Mouse (Mus musculus) embryo, embryonic 9.5 days (tissue): ENCODE results near the gene Izumo4.
A peak's percentile ranks its signal among the peaks of the same experiment; 100 is the strongest.

Experiments used
- DNase-seq: peaks from one replicate; pipeline ENCODE4 v3.0.0-alpha.2; 2017; ENCODE audit errors: extremely low spot score

The Izumo4 gene

DNA sequence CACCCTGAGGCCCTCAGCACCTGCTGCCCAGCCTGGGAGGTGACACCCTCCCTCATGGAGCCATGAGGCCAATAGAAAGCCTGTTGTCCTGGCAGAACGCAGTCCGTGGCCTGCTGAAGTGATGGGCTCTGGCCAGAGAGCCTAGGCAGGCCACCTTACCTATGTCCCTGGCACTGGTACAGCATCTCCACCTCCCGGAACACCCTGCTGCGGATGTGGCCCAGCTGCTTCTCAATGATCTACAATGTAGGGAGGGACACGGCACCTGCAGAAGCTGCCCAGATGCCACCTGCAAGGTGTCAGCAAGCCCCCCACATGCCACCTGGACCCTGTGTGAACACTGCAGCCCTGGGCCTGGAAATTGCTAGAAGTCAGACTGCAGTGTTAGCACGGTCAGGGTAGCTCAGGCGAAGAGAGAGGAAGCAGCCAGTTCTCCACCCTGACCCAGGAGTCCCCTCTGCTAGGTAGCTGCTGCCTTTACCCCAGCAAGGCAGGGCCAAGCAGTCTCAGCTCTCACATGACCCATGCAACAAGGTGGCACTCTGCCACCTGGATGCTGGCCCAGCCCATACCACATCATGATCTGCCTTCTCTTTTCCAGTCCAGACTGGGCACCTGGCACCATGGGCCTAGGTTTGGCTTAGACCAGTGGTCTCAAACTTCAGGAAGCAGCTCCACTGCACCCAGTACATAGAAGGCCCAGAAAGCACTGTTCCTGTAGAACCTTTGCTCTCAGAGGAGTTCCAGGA lies 32.1 kb upstream of the Izumo4 start:
- DNase-seq, result no peak

DNA sequence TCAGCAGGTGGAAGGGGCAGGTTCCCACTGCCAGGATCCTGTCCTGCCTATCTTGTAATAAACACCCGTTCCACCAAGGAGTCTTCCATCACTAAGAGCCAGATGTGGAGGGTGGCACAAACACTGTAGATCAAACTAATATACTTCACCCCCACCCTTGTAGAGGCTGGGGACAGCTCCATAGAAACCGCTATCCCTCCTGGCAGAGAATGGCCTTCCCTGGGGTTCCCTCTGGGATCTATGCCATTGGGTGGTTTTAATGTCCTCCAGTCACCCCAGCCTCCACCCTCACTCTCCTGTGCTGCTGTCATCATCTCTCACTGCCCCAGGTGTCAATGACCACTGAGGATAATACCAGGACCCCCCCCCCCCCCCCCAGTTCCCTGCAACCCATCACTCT lies 31.5 kb upstream of the Izumo4 start:
- DNase-seq, result no peak

DNA sequence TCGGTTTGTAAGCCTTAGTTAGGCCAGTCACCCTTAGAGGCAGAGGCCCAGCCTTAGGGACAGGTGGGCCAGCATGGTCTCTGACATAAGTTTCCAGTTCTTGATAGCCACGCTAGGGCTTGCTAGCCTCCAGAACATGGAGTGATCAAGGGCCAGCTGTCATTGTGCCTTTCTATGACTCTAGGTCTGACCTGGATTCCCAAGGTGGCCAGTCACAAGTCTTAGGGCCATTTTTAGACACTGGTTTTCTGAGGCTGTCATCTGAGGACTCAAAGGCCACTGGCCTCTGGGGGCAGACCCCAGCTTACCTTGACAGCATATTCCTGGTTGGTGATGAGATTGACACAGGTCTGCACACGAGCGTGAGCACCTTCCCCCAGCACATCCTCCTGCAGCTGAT lies 30.7 kb upstream of the Izumo4 start:
- no peak for DNase-seq

DNA sequence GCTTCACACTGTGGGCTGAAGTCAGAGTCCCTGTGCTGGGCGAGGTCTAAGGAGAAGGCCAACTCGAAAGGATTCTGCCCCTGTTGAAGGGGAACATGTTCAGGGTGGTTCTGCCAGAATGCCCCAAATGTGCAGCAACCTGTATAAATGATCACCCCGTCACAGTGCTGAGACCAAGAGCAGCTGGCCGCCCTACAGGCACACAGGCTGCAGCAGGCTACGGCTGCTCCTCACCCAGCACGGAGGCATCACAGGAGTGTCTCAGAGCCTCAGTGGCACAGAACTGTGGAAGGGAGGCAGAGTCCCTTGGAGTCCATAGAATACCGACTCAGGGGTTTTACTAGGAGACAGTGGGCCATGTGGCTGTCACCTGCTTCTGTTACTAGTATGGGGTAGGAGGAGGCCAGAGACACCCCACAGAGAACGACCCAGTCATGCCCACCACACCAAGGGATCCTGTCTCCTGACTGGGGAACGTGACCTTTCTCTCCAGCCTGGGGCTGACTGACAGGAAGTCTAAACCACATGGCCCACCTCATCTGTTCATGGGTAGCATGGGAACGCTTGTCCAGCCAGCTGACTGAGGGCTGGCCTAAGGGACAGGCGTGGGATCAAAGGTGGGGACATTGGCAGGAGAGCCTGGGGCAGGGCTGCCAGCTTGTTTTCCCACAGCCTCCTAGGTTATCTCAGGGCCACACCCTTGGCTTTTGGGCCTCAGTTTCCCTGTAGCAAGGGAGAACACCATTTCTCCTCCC lies 29.9 kb upstream of the Izumo4 start:
- no peak for DNase-seq

DNA sequence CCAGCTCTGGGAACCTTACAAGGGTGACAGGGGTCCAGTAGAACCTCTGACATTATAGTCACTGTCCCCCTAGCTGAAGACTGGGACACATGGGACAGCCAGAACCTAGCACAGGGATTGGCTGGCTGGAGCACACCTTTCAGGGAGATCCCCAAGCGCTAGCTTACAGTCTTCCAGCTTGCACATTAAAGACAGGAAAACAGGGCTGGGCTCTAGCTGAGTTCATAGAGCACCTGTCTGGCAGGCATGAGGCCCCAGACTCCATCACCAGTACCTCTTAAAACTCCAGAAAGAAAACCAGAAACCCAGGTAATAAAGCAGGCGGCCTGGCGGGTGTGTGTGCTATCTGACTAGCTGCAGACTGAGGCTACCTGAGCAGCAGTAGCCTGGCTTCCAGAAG lies 28.3 kb upstream of the Izumo4 start:
- no peak for DNase-seq

DNA sequence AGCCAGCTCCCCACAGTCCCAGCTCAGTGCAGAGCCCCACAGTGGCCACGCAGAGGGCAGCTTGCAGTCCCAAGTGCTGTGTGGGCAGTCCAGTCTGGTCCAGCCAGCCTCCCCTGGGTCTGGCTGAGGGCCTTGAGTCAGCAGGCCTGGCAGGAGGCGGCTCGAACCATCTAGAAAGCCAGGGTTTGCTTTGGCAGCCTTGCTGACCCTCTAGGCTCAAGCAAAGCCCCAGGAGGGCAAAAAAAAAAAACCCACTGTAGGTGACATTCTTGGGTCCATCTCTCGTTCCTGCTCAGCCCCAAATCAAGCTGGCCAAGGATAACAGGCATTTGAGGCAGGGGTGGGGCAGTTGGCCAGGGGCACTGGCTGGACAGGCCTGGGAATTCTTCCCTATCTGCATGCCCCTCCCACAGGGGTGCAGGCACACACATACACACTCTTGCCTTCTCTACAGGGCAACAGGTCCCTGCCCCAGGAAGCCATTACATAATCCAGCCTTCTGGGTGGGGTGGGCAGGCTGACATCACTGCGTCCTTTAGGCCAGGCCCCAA lies 27.7 kb upstream of the Izumo4 start:
- no peak for DNase-seq

DNA sequence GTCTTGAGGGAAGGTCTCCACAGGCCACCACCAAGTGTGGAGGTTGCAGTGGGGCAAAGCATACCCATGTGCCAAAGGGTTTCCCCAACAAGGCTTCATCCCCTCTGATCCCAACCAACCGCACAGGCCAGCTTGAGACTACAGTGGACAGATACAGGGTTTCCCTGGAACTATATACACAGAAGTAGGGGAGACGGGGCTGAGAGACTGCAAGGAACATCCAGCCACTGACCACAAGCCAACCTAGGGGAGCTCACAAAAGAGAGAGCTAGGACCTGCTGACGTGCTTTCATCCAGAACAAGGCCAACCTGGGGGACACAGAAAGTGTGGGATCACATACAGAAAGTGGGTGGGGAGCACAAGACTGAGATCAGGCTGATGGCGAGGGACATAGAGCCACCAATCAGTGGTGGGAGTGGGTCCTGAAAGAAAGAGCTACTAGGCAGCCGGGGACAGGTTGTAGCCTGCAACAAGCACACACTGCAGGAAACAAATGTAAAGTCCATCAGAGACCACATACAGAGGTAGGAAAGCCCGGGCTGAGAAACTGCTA lies 27.1 kb upstream of the Izumo4 start:
- DNase-seq, result no peak

DNA sequence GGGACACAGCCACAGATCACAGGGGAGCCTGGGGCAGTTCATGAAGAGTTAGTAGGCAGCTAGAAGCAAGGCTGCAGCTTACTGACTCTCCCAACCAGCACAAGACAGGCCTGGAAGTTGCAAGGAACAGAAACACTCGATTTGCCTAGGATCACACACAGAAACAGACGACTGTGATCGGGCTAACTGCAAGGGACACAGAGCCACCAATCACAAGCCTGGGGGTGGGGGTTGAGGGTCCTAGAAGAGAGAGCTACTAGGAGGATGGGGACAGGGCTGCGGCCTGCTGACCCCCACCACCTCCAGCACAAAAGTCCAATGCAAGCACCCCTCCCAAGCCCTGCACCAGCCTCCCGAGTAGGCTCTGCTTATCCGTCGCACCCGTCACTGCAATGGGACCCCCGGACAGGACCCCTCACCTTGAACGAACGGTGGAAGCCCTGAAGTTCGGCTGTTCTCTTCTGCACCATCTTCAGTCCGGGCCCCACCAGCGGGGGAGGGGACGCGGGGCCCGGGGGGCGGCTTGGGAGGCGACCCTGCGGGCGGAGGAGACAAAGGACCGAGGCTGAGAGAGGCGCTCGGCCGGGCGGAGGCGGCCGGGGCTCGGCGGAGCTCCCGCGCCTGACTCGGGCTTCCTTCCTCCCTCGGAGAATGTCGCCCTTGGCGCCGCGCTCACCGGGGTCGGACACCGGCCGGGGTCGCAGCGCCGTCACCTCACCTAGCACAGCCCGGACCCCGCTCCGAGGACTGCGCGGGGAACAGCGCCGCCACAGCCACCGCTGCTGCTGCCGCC lies 26.4 kb upstream of the Izumo4 start:
- DNase-seq, result no peak

DNA sequence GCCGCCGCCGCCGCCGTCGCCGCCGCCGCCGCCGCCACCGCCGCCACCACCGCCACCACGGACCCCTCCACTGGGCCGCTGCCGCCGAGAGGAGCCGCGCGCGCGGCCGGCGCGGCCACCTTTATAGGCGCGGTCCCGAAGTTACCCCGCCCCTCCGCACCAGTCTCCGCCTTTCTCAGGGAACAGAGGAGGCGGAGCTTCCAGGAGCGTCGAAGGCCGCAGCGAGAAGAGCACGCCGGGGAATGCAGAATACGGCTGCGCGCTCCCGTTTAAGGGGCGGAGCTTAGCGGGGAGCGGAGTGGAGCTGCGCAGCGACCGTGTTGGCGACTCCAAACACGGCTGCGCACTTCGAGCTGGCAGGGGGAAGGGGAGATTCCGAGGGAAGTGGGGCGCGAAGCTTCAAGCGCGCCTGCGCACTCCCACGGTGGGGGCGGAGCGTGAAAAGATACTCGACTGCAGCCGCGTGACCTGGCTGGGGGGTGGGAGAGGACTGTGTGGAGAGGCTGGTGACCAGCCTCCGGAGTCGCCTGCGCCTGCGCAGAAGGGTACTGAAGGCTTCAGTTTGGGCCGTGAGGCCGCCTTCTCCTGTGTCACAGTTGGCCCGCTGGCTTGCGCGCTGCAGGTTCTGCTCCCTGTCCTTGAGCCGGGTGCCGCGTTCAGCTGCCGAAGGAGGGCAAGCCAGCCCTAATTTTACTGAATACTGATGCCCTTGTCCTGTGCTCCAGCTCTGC lies 25.6 kb upstream of the Izumo4 start:
- DNase-seq, result peak; percentile 99

DNA sequence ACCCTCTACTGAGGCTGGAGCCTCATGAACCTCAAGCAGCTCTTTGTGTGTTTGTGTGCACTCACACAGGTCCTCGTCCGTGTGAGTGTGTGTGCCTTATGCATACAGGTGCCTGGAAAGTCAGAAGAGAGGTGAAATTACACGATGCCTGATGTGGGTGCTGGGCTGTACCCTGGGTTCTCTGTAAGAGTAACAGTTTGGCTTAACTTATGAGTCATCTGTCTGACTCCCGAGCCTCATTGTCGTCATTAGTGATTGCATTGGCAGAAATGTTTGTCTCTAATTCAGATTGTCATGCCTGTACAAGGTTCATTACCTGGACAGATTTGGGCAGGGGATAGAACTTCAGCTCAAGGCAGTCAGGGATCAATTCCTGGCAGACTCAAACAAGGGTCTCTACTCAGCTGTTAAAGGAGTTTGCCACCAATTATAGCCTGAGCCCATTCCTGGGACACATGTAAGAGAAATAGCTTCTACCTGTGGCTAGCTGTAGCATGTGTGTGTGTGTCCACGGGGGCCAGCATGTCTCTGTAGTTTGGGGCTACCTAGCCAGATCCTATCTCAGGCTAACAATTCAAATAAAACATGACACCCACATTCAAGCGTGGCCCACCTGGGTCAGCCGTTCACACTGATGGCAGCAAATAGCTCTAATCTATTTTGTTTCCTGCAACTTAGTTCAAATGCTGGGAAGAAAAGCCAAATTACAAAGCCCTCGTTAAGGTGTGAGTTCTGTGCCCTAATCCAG lies 24.7 kb upstream of the Izumo4 start:
- DNase-seq, result no peak

DNA sequence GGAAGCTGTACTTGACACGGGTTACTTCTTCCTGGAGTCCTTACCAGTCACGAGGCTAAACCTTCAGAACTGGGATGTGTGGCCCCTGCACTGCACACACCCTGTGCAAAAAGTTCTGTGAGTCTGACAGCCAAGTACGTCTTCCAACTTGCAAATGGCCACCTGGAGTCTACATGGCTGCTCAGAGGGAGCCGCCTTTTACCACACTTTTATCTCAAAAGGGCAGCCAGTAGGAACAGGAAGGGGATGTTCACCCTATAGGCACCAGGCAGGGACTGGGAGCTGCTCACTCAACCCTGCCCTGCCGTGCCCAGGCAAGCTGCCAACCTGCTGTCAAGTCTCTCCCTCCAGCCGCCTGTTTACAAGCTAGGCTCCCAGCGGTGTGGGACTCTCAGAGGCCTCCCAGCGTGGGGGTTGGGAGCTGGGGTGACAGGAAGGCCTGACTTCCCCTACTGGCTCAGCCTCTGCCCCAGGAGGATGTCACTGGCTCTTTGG lies 24.0 kb upstream of the Izumo4 start, which contains the start of gene Mknk2:
Gene Mknk2, minus strand, starts transcription at position 171 of the 495 bp plus-strand sequence.
- DNase-seq, result no peak

DNA sequence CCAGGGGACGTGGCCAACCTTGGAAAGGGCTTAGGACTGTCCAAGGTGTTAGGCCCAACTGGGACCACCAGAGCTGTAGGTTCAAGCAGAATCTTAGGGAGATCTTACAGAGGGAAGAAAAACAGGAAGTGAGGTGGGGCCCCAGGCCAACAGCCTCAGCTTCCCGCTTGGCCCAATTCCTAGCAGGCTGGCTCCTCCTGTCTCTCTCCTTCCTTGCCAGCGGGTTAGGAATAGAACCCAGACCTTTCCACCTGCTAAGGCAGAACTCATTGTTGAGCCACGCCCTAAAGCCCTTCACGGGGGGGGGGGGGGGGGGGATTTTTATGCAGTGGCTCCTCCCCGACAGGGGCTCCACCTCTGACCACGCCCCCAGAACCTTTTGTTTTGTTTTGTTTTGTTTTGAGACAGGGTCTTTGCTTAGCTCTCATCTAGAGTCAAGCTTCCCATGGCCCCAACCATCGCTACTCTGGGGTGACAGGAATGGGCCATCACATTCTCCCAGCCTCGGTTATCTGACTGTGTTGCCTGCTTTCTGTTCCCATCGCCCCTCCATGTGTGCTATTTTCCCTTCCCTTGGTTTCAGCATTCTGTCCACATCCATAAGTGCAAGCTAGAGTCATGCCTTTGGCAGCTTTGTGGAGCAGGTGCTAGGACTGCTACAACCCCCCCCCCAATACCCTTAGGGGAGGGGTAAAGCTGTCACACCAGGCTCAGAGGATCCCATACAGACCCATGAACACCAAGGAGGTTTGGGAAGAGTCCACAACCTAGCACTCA lies 23.2 kb upstream of the Izumo4 start:
- no peak for DNase-seq

DNA sequence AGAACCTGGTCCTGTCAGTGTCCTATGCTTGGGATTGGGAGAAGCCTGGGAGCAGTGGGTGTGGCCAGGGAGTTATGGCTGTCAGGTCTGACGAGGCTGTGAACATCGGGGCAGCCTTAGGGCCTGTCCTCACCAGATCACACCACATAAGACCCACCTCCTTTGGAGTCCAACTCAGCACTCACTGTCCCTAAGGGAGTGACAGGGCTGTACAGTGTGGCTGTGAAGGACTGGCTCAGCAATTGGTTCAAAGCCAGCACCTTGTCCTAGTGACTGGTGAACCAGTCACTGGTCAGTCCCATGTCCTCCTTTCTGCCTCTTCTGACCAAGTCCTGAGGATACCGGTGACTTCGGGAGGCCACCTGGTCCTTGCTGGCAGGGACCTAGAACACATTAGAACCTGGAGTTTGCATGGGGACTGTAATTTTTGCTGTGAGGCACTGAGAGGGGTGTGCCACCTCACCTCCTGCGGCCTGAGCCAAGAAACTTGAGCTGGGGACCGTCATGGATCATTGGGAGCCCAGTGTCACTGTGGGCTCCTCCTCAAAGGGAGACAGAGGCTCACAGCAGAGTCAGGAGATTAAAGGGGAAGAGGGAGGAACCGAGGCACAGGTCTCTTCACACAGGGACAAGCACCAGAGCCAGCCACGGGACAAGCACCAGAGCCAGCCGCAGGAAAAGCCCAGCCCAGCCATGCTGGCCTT lies 22.3 kb upstream of the Izumo4 start:
- no peak for DNase-seq

DNA sequence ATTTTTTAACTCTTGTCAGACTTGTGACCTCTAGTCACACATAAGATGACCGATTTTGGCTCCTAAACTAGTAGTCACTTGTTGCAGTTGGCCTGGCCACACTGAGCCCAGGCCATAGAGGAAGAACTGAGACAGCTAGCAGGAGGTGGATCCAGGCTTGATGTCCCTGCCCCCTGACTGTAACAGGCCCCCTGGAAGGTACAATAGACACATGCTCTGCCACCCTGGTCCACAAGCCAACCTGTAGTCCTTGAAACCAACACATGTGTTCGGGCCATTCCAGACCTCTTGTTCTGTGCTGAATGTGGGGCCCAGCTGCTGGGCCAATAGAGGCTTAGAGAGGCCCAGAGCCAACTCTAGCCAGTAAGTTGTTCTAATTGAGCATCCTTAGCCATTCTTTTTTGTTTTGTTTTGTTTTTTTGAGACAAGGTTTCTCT lies 21.7 kb upstream of the Izumo4 start:
- no peak for DNase-seq

DNA sequence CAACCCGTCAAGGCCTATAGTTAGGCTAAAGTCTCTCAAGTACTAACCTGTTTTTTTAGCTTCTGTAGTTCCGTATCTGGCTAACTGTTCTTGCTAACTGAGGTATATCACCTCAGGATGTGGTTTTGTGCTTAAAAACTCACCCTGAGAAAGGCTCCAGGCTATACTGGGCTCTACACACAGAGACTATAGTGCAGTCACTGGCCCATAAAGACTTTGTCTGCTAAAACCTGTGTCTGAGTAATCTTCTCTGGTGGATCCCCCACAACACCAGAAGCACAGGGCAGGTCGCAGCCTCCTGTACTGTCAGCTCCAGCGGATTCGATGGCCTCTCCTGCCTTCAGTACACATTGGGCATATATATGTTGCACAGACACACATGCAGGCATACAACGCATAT lies 20.0 kb upstream of the Izumo4 start:
- no peak for DNase-seq

DNA sequence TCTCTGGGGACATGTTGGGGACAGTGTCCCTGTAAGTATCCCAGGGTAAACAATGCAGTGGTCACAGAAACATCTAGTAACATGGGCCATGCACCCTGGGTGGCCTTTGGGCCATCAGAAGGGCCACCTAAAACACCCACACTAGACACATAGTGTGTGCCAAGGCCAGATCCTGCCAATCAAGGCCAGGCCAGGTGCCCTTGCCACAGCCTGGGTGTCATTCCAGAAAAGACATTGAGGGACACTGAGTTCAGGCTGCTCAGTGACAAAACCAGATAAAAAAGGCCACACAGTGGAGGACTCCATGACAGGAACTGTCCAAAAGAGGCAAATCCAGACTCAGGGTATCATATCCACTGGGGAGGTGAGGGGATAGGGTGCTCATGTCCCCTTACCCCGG lies 18.3 kb upstream of the Izumo4 start:
- no peak for DNase-seq

DNA sequence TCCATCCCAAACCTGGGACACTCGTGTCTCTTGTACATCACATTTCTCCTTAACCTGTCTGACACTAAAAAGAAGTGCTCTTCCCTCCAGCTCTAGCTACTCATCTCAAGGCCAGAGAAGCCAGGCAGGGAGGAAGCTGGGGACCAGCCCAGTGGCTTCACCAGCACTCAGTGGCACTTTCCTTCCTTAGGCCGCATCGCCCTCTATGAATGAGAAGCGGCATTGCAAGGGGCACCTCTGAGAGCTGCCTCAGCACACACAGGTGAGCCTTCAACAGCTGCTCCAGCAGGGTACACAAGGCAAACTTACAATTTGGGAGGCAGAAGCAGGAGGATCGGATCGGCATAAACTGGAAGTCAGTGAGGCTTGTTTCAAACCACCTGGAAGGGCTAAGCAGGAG lies 17.8 kb upstream of the Izumo4 start:
- no peak for DNase-seq

DNA sequence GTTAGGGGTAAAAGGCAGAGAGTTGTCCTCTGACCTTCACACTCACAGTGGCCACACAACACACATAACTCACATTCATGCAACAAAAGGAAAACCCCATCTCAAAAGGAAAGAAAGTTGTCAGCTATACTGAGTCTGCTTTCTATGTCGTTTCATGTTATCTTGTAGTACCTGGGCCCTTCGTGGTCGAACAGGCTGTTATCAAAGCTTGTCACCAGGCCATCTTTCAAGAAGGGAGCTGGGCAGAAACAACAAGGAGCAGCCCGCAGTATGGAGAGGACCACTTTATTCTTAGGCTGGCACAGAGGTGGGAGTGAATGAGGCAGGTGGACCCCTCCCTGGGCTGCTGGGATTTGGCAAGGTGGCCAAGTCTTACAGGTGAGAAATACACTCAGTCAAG lies 17.0 kb upstream of the Izumo4 start:
- no peak for DNase-seq

DNA sequence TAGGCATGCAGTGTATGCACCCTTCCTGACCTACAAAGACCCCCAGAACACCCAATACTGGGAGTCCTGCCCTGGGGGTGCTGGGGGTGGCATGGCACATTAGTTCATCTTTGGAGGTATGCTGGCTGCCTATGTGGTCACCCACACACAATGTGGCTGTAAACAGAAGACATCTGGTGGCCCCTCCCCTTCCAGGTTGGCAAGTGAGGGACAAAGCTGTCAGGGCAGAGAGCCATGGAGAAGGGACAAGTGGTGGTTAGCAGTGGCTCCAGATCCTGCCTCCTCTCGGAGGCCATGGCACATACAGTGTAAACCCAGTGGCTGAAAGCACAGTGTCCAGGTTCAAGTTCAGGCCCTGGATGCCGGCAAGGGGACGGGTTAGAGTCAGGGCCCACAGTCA lies 15.4 kb upstream of the Izumo4 start:
- DNase-seq, result no peak
